Mouse (Mus musculus) skeletal muscle tissue, adult 2 months (tissue): Measurements from ENCODE around the gene Suox.
"Not testable (repeated sequence)": the region's sequence is repeated elsewhere in the genome, so short reads cannot be mapped to it uniquely, and the experiment has no call there.

ENCODE experiments used
- DNase-seq: peaks from one replicate; pipeline ENCODE4 v3.0.0-alpha.2; 2012; ENCODE audit warnings: low read depth, low spot score

Gene Suox

DNA sequence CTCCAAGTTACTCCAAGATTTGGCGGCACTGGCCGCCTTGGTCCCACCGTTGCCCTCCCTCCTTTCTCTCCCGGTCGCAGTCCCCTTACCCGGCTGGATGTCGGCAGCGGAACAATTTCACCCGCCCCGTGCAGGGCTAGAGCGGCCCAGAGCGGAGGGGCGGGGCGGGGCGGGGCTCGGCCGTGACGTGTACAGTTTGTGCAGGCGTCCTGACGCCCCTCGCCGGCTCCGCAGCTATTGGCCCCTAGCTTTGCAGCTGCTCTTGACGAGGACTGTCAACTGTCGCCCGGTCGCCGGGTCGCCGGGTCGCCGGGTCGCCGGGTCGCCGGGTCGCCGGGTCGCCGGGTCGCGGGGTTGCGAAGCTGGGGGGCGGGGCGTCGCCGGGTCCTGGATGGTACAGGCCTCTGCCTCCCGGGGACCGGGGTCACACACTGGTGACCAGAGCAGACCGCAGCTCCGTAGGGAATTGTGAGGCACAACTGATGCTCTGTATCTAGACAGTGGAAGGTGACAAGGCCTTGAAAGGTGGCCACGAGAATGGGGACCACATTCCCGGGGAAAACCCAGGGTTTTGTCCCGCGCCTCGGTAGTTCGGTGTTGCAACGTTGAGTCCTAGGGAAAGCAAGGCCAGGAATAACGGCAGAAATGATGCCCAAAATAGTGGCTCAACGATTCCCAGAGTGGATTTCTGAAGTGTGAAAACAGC, at the start of gene Suox:
Gene Suox, minus strand, starts transcription at position 311 of the 706 bp plus-strand sequence.
- DNase-seq = peak; percentile 81

DNA sequence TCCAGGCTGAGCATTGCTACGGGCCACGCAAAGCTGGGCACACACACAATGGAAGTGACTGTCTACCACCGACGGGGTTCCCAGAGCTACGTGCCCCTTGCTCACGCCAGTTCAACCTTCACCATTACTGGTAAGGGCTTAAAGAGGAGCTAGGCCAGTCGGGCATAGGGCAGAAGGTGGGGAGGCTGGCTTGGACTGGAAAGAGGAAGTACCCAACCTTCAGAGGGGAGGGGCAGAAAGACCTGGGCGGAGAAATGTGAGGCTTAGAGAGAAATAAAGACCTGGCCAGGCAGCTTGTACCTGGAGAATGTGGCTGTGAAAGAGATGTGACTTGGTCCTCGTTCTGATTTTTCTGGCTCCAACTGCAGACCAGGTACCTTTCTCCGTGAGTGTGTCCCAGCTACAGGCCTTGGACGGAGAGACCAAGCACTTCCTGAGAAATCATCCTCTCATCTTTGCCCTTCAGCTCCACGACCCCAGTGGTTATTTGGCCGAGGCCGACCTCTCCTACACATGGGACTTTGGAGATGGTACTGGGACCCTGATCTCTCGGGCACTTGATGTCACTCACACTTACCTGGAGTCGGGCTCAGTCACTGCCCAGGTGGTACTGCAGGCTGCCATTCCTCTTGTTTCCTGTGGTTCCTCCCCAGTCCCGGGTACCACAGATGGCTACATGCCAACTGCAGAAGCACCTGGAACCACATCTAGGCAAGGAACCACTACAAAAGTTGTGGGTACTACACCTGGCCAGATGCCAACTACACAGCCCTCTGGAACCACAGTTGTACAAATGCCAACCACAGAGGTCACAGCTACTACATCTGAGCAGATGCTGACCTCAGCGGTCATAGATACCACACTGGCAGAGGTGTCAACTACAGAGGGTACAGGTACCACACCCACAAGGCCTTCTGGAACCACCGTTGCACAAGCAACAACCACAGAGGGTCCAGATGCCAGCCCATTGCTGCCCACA, 42.0 kb upstream of the Suox start:
- DNase-seq = no peak

DNA sequence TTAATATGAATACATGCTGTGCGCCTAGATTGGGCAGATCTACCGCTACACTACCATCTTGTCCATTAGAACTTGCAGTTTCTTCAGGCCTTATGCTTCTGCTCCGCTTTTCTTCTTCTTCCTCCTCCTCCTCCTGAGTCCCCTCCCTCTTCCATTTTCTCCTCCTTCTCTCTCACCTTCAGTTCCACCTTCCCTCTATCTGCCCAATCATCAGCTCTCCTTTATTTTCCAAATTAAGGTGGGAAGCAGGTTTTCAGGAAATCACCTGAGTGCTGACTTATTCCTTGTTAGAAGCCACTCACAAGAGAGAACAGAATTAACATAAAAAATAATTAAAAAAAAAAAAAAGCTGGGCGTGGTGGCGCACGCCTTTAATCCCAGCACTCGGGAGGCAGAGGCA, 37.4 kb upstream of the Suox start:
- not testable (repeated sequence) for DNase-seq

DNA sequence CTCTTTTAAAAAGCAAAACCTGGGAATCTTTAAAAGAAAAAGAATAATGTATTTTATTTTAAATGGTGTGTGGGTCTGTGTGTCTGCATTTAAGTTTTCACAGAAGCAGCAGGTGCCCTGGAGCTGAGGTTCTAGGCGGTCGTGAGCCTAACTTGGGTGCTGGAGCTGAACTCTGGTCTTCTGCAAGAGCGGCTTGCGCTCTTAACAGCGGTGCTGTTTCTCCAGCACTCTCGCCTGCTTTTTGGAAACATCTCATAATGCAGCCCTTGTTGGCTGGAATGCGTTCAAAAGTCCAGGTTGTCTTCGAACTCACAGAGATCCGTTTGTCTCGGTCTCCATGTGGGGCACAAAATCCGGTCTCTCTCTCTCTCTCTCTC, 31.4 kb upstream of the Suox start:
- no peak for DNase-seq

- DNase-seq = peak; percentile 85
These were observed 30.8 kb upstream of the Suox start, which contains the start of gene Cdk2 for GRCm38 (mm10) chr10:128704491-128705316. TSS of gene Cdk2 (minus strand) at chr10:128705031.

DNA sequence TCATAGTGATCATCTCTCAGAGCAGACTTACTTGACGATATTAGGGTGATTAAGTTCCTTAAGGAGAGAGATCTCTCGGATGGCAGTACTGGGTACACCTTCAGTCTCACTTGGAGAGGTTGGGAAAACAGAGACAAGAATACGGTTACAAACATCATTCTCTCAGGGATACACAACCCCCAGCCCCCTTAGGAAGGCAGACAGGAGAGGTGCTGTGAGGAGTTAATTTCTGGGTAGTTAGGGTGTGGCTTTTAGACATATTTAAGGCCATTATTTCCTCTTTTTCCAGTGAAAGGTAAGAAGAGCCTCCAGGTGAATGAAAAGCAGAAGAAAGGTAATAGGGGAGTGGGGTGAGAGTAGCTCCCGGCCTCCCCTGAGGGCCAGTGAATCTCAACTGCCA, 30.0 kb upstream of the Suox start, which contains the start of gene Pmel:
Gene Pmel, plus strand, starts transcription at position 301 of the 400 bp plus-strand sequence.
- no peak for DNase-seq

DNA sequence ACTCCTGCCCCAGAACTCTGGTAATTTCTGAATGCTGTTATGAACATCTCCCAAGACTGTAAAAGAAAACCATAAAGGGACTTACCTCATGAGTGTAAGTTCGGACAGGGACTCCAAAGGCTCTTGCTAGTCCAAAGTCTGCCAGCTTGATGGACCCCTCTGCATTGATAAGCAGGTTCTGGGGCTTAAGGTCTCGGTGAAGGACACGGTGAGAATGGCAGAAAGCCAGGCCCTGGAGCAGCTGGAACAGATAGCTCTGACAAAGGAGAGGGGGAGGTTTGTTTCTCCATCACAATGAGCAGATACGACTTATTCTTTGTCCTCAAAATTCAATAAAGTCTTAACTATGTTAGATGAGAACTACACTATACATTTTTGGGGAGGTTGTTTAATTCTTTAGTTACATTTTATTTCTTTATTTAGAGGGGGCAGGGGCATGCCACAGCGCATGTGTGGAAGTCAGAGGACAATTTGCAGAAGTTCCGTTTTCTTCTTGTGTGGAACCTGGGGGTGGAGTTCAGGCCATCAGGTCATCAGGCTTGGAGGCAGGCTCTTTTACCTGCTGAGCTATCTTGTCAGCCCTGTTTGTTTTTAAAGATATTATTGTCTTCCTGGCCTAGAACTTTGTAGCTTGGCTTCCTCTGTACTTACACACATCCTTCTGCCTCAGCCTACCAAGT, 28.6 kb upstream of the Suox start:
- no peak for DNase-seq

- no peak for DNase-seq
These were observed 26.8 kb upstream of the Suox start for GRCm38 (mm10) chr10:128700712-128701111.

- DNase-seq = no peak
These were observed 25.7 kb upstream of the Suox start for GRCm38 (mm10) chr10:128699611-128700010.

DNA sequence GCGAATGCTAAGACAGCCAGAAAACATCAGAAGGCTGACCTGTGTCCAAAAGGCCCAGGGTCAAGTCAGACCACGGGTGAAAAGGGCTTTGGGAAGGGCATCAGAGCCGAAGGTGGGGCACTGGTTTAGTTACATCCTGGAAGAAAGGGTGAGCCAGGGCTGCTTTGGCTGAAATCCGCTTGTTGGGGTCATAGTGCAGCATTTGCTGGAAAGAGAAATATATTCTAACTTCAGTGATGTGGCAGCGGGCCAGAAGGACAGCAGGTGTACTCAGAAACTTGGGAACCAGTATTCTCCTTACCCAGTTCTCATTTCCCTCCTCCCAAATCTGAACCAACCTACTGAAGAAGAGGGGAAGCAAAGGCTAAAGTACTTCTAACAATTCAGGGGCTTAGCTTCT, 25.1 kb upstream of the Suox start:
- DNase-seq = no peak

GRCm38 (mm10) chr10:128697072-128697725, 23.3 kb upstream of the Suox start:
- DNase-seq = no peak

DNA sequence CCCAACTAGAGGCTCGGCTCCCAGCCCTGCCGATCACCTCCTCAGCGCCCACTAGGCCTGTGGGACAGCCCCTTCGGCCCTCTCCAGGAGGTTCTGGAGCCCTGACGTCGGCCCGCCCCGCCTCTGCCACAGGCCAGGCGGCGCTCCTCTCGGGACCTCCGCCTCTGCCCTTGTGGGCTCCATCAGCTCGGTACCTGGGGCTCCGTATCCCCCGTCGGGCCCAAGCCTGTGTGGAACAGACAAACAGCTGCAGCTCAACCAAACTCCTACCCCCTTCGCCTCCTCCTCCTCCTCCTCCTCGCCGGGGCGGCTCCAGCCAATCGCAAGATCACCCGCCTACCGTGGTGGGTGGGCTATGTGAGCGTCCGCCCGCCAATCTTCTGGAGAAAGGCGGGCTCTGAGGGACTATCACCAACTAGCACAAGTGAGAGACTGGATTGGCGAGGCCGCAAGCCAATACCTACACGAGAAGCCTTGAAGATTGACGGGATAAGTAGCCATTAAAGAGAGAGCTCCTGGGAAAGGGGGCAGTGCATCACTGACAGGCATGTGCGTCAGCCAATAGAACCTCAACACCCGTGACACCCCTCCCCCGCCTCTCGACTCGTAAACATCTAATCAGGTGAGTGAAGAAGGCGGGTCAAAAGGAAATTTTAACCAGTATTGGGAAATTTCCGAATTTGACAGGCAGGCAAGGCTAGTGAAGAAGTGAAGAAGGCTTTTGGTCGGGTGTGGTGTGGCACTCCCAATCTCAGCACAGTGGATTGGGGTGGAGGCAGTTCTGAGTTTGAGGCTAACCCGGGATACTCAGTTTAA, 22.3 kb upstream of the Suox start, which contains the start of gene Rab5b:
Gene Rab5b, minus strand, starts transcription at position 273 of the 816 bp plus-strand sequence.
- DNase-seq = peak; percentile 100

- peak; percentile 30 for DNase-seq
These were observed 21.6 kb upstream of the Suox start for GRCm38 (mm10) chr10:128695411-128695991.

DNA sequence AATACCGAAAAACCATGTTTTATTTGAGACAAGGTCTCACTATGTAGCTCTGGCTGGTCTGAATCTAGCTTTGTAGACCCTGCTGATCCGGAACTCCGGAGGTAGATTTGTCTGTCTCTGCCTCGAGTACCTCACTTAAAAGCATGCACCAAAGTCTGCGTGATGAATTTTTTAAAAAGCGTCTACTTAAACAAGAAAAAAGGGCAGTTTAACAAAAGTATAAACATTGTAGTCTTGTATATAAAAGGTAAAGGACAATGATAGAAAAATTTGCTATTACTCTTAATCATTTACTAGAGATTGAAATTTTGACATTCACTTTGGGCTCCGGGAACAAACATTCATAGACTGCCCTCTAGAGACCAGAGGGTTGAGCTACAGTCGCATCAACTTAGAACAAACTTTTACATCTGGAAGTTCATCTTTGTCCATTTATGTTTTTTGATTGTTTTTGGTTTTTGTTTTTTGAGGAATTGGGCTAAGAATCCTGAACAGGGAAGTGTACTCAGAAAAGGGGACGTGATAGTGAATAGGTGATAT, 666 bp upstream of the Suox start:
- DNase-seq = no peak

DNA sequence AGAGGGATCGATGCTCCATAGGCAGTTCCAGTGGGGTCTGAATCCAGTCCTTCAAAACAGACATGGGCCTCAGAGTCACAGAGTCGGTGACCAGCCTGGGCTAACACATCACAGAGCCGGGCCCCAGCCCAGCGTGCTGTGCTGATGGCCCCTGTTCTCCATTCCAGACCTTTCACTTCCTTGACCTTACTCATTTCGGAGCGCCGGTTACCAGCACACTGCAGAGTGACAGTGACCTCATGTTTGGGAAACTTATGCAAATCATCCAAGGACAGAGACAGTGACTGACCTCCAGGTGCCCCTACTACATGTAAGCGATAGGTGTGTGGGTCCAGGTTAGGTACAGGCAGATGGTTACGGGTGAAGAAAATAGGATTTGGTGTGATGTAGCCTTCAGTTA, 2.7 kb downstream of the Suox start:
- no peak for DNase-seq

- DNase-seq = no peak
These were observed 4.8 kb downstream of the Suox start for GRCm38 (mm10) chr10:128668790-128669672.

- DNase-seq = no peak
These were observed 8.1 kb downstream of the Suox start for GRCm38 (mm10) chr10:128665806-128666205.

- DNase-seq = no peak
These were observed 8.6 kb downstream of the Suox start for GRCm38 (mm10) chr10:128665307-128665706.
